In the genomic region with DNA sequence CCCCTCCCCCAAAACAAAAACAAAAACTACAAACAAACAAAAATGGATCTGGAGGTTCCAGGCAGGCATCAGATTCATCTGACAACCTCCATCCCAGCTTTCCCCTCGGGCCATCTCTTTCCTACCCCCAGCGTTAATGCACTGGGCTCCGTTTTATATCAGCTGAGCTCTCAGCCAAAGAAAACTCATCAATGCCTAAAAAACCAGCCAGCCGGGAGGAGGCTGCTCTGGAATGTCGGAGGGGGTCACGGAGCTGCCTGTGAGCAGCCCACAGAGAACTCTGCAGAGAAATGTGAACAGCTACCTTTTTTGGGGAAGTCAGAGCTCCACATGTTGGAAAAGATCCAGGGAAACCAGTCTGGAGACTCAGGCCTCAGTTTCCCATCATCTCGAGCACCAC, we compare ENCODE assay signal across 15 mouse cellular contexts. TPM values are rescaled to one million over a fixed set of nuclear protein-coding genes. Genes with fewer than 3 reads are reported as not detected.
DNase-seq lines count a peak whose midpoint lies in the region; ATAC-seq lines count a peak whose summit lies in the region.
"Had no signal": no experiment of that assay in that cellular context is flagged by ENCODE, and none has a peak within 500 bp of the region (broad histone marks: within the 10 kb centered on the region; RNA-seq: fewer than 3 reads in every experiment).

No protein-coding gene starts in this region.

- H3K4me2 ChIP-seq in limb, embryonic 12.5 days, result no peak overlapping the region
- no peak overlapping the region for H3K4me2 ChIP-seq in embryonic facial prominence, embryonic 14.5 days (ENCODE audit: low read depth, low read length)
- H3K4me2 ChIP-seq in forebrain, embryonic 12.5 days, result no peak overlapping the region
- H3K4me2 ChIP-seq: embryonic facial prominence, embryonic 15.5 days had no signal

- peaks cover 7% of the 10 kb centered on the region; the same call in 1 of the 2 replicates for H3K4me1 ChIP-seq in limb, embryonic 12.5 days (replicated peaks)
- no peaks in the 10 kb centered on the region for H3K4me1 ChIP-seq in limb, embryonic 10.5 days
- peaks cover 8% of the 10 kb centered on the region; the same call in 1 of the 2 replicates for H3K4me1 ChIP-seq in embryonic facial prominence, embryonic 14.5 days (ENCODE audit: control insufficient read depth, insufficient read depth, low read length)
- no peaks in the 10 kb centered on the region for H3K4me1 ChIP-seq in forebrain, embryonic 12.5 days

- no peaks in the 10 kb centered on the region for H3K27me3 ChIP-seq in limb, embryonic 12.5 days
- H3K27me3 ChIP-seq in limb, embryonic 10.5 days (ENCODE audit: low read depth, poor library complexity, severe bottlenecking), result no peaks in the 10 kb centered on the region
- H3K27me3 ChIP-seq in embryonic facial prominence, embryonic 14.5 days (replicated peaks; ENCODE audit: control insufficient read depth, insufficient read depth, low read length), result no peaks in the 10 kb centered on the region
- H3K27me3 ChIP-seq in forebrain, embryonic 12.5 days, result no peaks in the 10 kb centered on the region
- H3K27me3 ChIP-seq: embryonic facial prominence, embryonic 15.5 days had no signal

- H3K27ac ChIP-seq in limb, embryonic 12.5 days, result 0 out of 2 replicates have a peak overlapping the region, but pooled peaks have one; percentile 70
- H3K27ac ChIP-seq in limb, embryonic 10.5 days, result no peak overlapping the region
- H3K27ac ChIP-seq in embryonic facial prominence, embryonic 14.5 days (replicated peaks; ENCODE audit: low read depth, low read length), result peak overlapping the region; percentile 49; the same call in 1 of the 2 replicates
- H3K27ac ChIP-seq in forebrain, embryonic 12.5 days, result no peak overlapping the region
- H3K27ac ChIP-seq: embryonic facial prominence, embryonic 15.5 days; left cerebral cortex, adult 2 months had no signal

- no peak overlapping the region for H3K9ac ChIP-seq in limb, embryonic 12.5 days (replicated peaks)
- H3K9ac ChIP-seq in embryonic facial prominence, embryonic 14.5 days (ENCODE audit: low read depth, low read length), result no peak overlapping the region
- H3K9ac ChIP-seq in forebrain, embryonic 12.5 days, result no peak overlapping the region
- H3K9ac ChIP-seq: embryonic facial prominence, embryonic 15.5 days; forebrain, postnatal 0 days had no signal

- no peaks in the 10 kb centered on the region for H3K9me3 ChIP-seq in limb, embryonic 12.5 days
- H3K9me3 ChIP-seq in limb, embryonic 10.5 days (replicated peaks), result no peaks in the 10 kb centered on the region
- H3K9me3 ChIP-seq in embryonic facial prominence, embryonic 14.5 days (ENCODE audit: control insufficient read depth, low read length), result no peaks in the 10 kb centered on the region
- no peaks in the 10 kb centered on the region for H3K9me3 ChIP-seq in forebrain, embryonic 12.5 days
- H3K9me3 ChIP-seq: embryonic facial prominence, embryonic 15.5 days had no signal

- ATAC-seq in limb, embryonic 12.5 days (ENCODE audit: insufficient number of reproducible peaks, insufficient read depth, low FRiP score, low TSS enrichment, low read depth), result no peak
- no peak for ATAC-seq in embryonic facial prominence, embryonic 14.5 days (ENCODE audit: low read depth)
- no peak for ATAC-seq in forebrain, embryonic 12.5 days (ENCODE audit: low FRiP score)
- ATAC-seq: forebrain, postnatal 0 days; inflammation-experienced regulatory T-cells, adult 6 months; midbrain, embryonic 16.5 days had no signal

- 56% methylated on average over 7 of the region's 7 CpGs for WGBS in limb, embryonic 12.5 days
- WGBS in limb, embryonic 10.5 days, result 75% methylated on average over 7 of the region's 7 CpGs
- 28% methylated on average over 7 of the region's 7 CpGs for WGBS in embryonic facial prominence, embryonic 14.5 days
- 64% methylated on average over 7 of the region's 7 CpGs for WGBS in forebrain, embryonic 12.5 days

- no peaks in the 10 kb centered on the region for H3K36me3 ChIP-seq in limb, embryonic 12.5 days
- H3K36me3 ChIP-seq in limb, embryonic 10.5 days, result no peaks in the 10 kb centered on the region
- no peaks in the 10 kb centered on the region for H3K36me3 ChIP-seq in embryonic facial prominence, embryonic 14.5 days (ENCODE audit: control insufficient read depth, insufficient read depth, low read length)
- no peaks in the 10 kb centered on the region for H3K36me3 ChIP-seq in forebrain, embryonic 12.5 days (replicated peaks)
- H3K36me3 ChIP-seq: embryonic facial prominence, embryonic 15.5 days had no signal

- no peak overlapping the region for H3K4me3 ChIP-seq in limb, embryonic 12.5 days (replicated peaks)
- no peak overlapping the region for H3K4me3 ChIP-seq in limb, embryonic 10.5 days
- no peak overlapping the region for H3K4me3 ChIP-seq in embryonic facial prominence, embryonic 14.5 days (ENCODE audit: low read depth, low read length)
- no peak overlapping the region for H3K4me3 ChIP-seq in forebrain, embryonic 12.5 days (replicated peaks)
- H3K4me3 ChIP-seq: embryonic facial prominence, embryonic 15.5 days; left cerebral cortex, adult 2 months had no signal

- no peak for DNase-seq in limb, embryonic 10.5 days (ENCODE audit: low spot score)
- peak; percentile 58 for DNase-seq in embryonic facial prominence, embryonic 14.5 days (ENCODE audit: low spot score)
- DNase-seq in heart, postnatal 4 days, result peak; percentile 42
- DNase-seq in mesoderm, embryonic 11.5 days (ENCODE audit: low read depth, low spot score), result peak; percentile 13
- DNase-seq in retina, embryonic 14.5 days (ENCODE audit: low spot score), result no peak
- DNase-seq: cerebellum, adult 8-10 months; forebrain, postnatal 0 days; lung, adult 18-20 months; thymus, postnatal 14 days had no signal

RNA-seq across cellular contexts. Expression of a gene that starts 24.0 kb away (rescaled TPM):
- 46.4 and 46.8 TPM in 2 replicates for polyA plus RNA-seq in limb, embryonic 12.5 days (2016; fragmentation: Nextera tagmentation; extraction: Ambion mirVana)
- polyA plus RNA-seq in limb, embryonic 10.5 days (2016; fragmentation: Nextera tagmentation; extraction: Ambion mirVana), result 43.0 and 52.8 TPM in 2 replicates
- 100 and 116 TPM in 2 replicates for polyA plus RNA-seq in embryonic facial prominence, embryonic 14.5 days (2014; fragmentation: Nextera tagmentation; extraction: Ambion mirVana)
- 100 to 1,000 TPM; 188 to 190 TPM for total RNA-seq in heart, postnatal 4 days (2021)
- 36.2 and 38.0 TPM in 2 replicates for polyA plus RNA-seq in forebrain, embryonic 12.5 days (2016; fragmentation: Nextera tagmentation; extraction: Ambion mirVana)

RNA-seq across cellular contexts. Expression of a gene that starts 50.0 kb away (rescaled TPM):
- polyA plus RNA-seq in limb, embryonic 12.5 days (2016; fragmentation: Nextera tagmentation; extraction: Ambion mirVana), result 79.4 and 80.2 TPM in 2 replicates
- polyA plus RNA-seq in limb, embryonic 10.5 days (2016; fragmentation: Nextera tagmentation; extraction: Ambion mirVana), result 24.4 and 35.0 TPM in 2 replicates
- 204 and 215 TPM in 2 replicates for polyA plus RNA-seq in embryonic facial prominence, embryonic 14.5 days (2014; fragmentation: Nextera tagmentation; extraction: Ambion mirVana)
- total RNA-seq in heart, postnatal 4 days (2021), result 10 to 100 TPM; 55.7 to 59.2 TPM
- polyA plus RNA-seq in forebrain, embryonic 12.5 days (2016; fragmentation: Nextera tagmentation; extraction: Ambion mirVana), result 49.7 and 51.0 TPM in 2 replicates

RNA-seq across cellular contexts. Expression of a gene that starts 59.8 kb away (rescaled TPM):
- 0.10 TPM in 1 of 2 replicates, not detected in the other for polyA plus RNA-seq in limb, embryonic 12.5 days (2016; fragmentation: Nextera tagmentation; extraction: Ambion mirVana)
- 0.06 and 0.09 TPM in 2 replicates for polyA plus RNA-seq in limb, embryonic 10.5 days (2016; fragmentation: Nextera tagmentation; extraction: Ambion mirVana)
- 0.81 and 1.0 TPM in 2 replicates for polyA plus RNA-seq in embryonic facial prominence, embryonic 14.5 days (2014; fragmentation: Nextera tagmentation; extraction: Ambion mirVana)
- 10 to 100 TPM; 17.2 to 21.1 TPM for total RNA-seq in heart, postnatal 4 days (2021)
- polyA plus RNA-seq in forebrain, embryonic 12.5 days (2016; fragmentation: Nextera tagmentation; extraction: Ambion mirVana), result 0.49 and 0.52 TPM in 2 replicates
- polyA plus RNA-seq: inflammation-experienced regulatory T-cells, adult 6 months had no signal

Comparison
In these comparisons a context has a peak if more than half of its experiments do, and no peak if none do; other contexts are left out.
1. H3K27ac ChIP-seq: peak in limb, embryonic 12.5 days (single experiment) and embryonic facial prominence, embryonic 14.5 days (single experiment); none in limb, embryonic 10.5 days (single experiment) and forebrain, embryonic 12.5 days (single experiment).
2. DNase-seq: peak in embryonic facial prominence, embryonic 14.5 days (single experiment), heart, postnatal 4 days (single experiment) and mesoderm, embryonic 11.5 days (single experiment); none in limb, embryonic 10.5 days (single experiment) and retina, embryonic 14.5 days (single experiment).